Mouse (Mus musculus) forebrain, embryonic 15.5 days (tissue): ENCODE results near the gene Actl6b. TPM values are rescaled to one million over a fixed set of nuclear protein-coding genes. Genes with fewer than 3 reads are reported as not detected.

Experiments used
- ATAC-seq: fragments of 200-750 bp; cut with Nextera tagmentation; replicated peaks from 2 replicates; pipeline ENCODE4 v1.8.0; 2017; ENCODE audit warnings: mild to moderate bottlenecking, moderate TSS enrichment, moderate library complexity
- H3K27ac ChIP-seq: fragments of 300-500 bp; sonication (generic); replicated peaks from 2 replicates; pipeline ENCODE4 v1.5.1; 2015; ENCODE audit warnings: mild to moderate bottlenecking, inconsistent platforms
- H3K27me3 ChIP-seq: fragments of 300-500 bp; sonication (generic); 2 replicates; pipeline ENCODE4 v1.6.1; 2015; ENCODE audit warnings: inconsistent platforms
- H3K36me3 ChIP-seq: fragments of 300-500 bp; sonication (generic); 2 replicates; pipeline ENCODE4 v1.6.1; 2015; ENCODE audit warnings: mild to moderate bottlenecking, inconsistent platforms
- H3K4me1 ChIP-seq: fragments of 300-500 bp; sonication (generic); 2 replicates; pipeline ENCODE4 v1.6.1; 2015; ENCODE audit warnings: inconsistent platforms
- H3K4me2 ChIP-seq: fragments of 300-500 bp; sonication (generic); replicated peaks from 2 replicates; pipeline ENCODE4 v1.6.1; 2015; ENCODE audit warnings: mild to moderate bottlenecking, inconsistent platforms
- H3K4me3 ChIP-seq: fragments of 300-500 bp; sonication (generic); 2 replicates; pipeline ENCODE4 v1.5.1; 2015; ENCODE audit warnings: mild to moderate bottlenecking, inconsistent platforms
- H3K9ac ChIP-seq: fragments of 300-500 bp; sonication (generic); replicated peaks from 2 replicates; pipeline ENCODE4 v1.6.1; 2015; ENCODE audit warnings: mild to moderate bottlenecking, inconsistent platforms
- H3K9me3 ChIP-seq: fragments of 300-500 bp; sonication (generic); 2 replicates; pipeline ENCODE4 v1.6.1; 2016; ENCODE audit warnings: inconsistent platforms
- WGBS: fragments of 180-500 bp; shearing (Covaris S2); methylation state at CpG from one replicate; pipeline ENCODE4 v1.1.7; 2015; ENCODE audit warnings: mixed read lengths; 5-methylcytosine and 5-hydroxymethylcytosine counted together
- polyA plus RNA-seq: library from polyadenylated mRNA; unstranded; fragments of >200 nt; fragmentation: Nextera tagmentation; extraction: Ambion mirVana; gene quantifications from 2 replicates; pipeline ENCODE4 v1.2.1, GENCODE M21; 2015

Actl6b gene
- polyA plus RNA-seq, 1 experiment from 2014 or later = 259 TPM

DNA sequence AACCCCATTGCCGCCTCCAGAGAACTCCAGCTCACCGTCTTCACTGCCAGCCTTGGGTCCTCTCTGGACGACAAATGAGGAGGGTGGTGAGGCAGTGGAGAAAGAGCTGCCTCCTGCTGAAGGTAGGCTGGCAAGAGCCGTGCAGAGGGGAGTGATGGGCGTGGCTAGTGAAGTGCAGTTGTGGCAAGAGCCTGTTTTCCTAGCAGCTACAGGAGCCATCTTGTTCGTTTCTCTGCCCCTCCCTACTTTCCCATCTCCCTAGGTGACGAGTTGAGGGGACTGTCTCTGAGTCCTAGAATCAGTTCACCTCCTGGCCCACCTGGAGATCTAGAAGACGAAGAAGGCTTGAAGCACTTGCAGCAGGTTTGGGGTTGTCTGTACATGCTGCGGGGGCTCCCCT lies 31.5 kb upstream of the Actl6b start:
- Histone ChIP-seq H3K4me2 (no peak overlapping the region), H3K27ac (no peak overlapping the region), H3K4me3 (no peak overlapping the region), H3K9ac (no peak overlapping the region), H3K4me1 (peaks cover 9% of the 10 kb centered on the region), H3K36me3 (peaks cover 84% of the 10 kb centered on the region), H3K9me3 (no peaks in the 10 kb centered on the region), H3K27me3 (no peaks in the 10 kb centered on the region)
- 81% methylated on average over 9 of the region's 9 CpGs for WGBS
- no peak for ATAC-seq

DNA sequence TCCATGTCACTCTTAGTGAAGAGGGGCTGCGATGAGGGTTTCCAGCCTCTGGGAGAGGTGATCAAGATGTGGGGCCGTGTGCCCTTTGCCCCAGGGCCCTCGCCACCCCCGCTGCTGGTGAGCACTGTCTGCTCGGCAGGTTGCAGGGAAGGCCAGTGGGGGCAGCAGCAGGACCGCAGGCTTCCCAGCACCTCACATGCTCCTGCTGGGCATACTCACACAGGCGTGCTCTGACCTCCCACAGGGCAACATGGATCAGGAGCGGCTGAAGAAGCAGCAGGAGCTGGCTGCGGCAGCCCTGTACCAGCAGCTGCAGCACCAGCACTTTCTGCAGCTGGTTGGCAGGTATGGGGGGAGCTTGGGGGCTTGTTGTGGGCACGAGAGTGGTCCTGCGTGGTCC lies 30.6 kb upstream of the Actl6b start:
- H3K4me2 ChIP-seq = no peak overlapping the region
- H3K27ac ChIP-seq = no peak overlapping the region
- H3K4me3 ChIP-seq = no peak overlapping the region
- no peak for ATAC-seq
- H3K4me1 ChIP-seq = peaks cover 11% of the 10 kb centered on the region
- no peaks in the 10 kb centered on the region for H3K9me3 ChIP-seq
- H3K9ac ChIP-seq = no peak overlapping the region
- H3K27me3 ChIP-seq = no peaks in the 10 kb centered on the region
- H3K36me3 ChIP-seq = peaks cover 90% of the 10 kb centered on the region
- 72% methylated on average over 11 of the region's 11 CpGs for WGBS

GRCm38 (mm10) chr5:137523396-137524250 lies 29.7 kb upstream of the Actl6b start:
- ATAC-seq = no peak
- H3K4me1 ChIP-seq = peaks cover 11% of the 10 kb centered on the region
- WGBS = 76% methylated on average over 25 of the region's 25 CpGs

GRCm38 (mm10) chr5:137524251-137524515 lies 29.1 kb upstream of the Actl6b start:
- Histone ChIP-seq H3K27me3 (no peaks in the 10 kb centered on the region), H3K4me3 (no peak overlapping the region), H3K9ac (no peak overlapping the region), H3K9me3 (no peaks in the 10 kb centered on the region), H3K4me1 (peaks cover 14% of the 10 kb centered on the region), H3K27ac (peak overlapping the region; percentile 37), H3K4me2 (no peak overlapping the region), H3K36me3 (peaks cover 95% of the 10 kb centered on the region)
- ATAC-seq = no peak
- 85% methylated on average over 8 of the region's 8 CpGs for WGBS

More at GRCm38 (mm10) chr5:137523396-137524250, 29.7 kb upstream of the Actl6b start:
- peaks cover 95% of the 10 kb centered on the region for H3K36me3 ChIP-seq
- H3K27ac ChIP-seq = peak overlapping the region; percentile 37
- H3K4me2 ChIP-seq = no peak overlapping the region
- H3K4me3 ChIP-seq = no peak overlapping the region
- H3K9me3 ChIP-seq = no peaks in the 10 kb centered on the region
- H3K9ac ChIP-seq = no peak overlapping the region
- H3K27me3 ChIP-seq = no peaks in the 10 kb centered on the region

- H3K9ac ChIP-seq = no peak overlapping the region
- peak overlapping the region; percentile 37 for H3K27ac ChIP-seq
- H3K4me2 ChIP-seq = no peak overlapping the region
- 88% methylated on average over 13 of the region's 13 CpGs for WGBS
- no peaks in the 10 kb centered on the region for H3K27me3 ChIP-seq
- H3K4me3 ChIP-seq = no peak overlapping the region
- no peaks in the 10 kb centered on the region for H3K9me3 ChIP-seq
- peaks cover 19% of the 10 kb centered on the region for H3K4me1 ChIP-seq
- peaks cover 95% of the 10 kb centered on the region for H3K36me3 ChIP-seq
- no peak for ATAC-seq
Observed at GRCm38 (mm10) chr5:137524671-137525070, 28.6 kb upstream of the Actl6b start.

GRCm38 (mm10) chr5:137525511-137525910 lies 27.8 kb upstream of the Actl6b start:
- Histone ChIP-seq H3K9ac (no peak overlapping the region), H3K4me1 (peaks cover 27% of the 10 kb centered on the region), H3K4me2 (no peak overlapping the region), H3K4me3 (no peak overlapping the region), H3K27me3 (no peaks in the 10 kb centered on the region), H3K9me3 (no peaks in the 10 kb centered on the region), H3K27ac (peak overlapping the region; percentile 37), H3K36me3 (peaks cover 91% of the 10 kb centered on the region)
- WGBS = 74% methylated on average over 16 of the region's 16 CpGs
- ATAC-seq = no peak

DNA sequence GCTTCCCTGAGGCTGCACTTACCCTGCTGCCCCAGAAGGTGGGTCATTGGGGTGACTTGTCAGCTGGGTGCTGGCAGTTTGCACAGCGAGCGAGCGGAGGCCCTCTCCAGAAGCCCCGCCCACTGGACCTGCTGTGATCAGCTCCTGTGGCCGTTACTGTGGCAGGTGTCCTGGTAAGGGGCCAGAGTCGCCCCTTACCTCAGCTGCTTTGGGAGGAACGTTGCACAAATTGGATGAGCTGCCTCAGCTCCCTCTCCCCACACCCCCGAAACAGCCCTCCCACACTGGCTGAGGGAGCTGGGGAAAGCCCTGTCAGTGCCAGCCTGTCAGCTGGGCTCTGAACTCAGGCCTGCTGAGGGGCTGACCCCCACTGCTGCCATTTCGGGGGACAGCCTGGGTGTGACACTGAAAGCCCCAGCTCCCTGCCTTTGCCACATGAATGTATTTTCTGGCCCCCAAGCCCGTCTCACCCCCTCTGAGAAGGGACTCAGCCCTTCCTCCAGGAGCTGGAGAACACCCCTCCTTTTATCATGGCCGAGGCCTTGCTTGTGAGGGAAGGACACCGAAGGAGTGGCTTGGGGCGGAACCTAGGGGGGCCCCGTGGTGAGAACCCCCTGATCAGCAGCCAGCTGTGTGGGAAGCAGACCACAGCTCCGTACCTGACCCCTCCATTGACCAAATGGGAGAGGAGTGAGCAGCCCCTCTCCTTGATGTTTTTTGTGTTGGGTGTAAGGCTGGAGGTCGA lies 27.0 kb upstream of the Actl6b start:
- peaks cover 82% of the 10 kb centered on the region for H3K36me3 ChIP-seq
- H3K9ac ChIP-seq = peak overlapping the region; percentile 10; the same call in 1 of the 2 replicates
- no peak overlapping the region for H3K4me2 ChIP-seq
- peaks cover 30% of the 10 kb centered on the region for H3K4me1 ChIP-seq
- ATAC-seq = no peak
- H3K4me3 ChIP-seq = no peak overlapping the region
- H3K27ac ChIP-seq = peak overlapping the region; percentile 67
- H3K27me3 ChIP-seq = no peaks in the 10 kb centered on the region
- H3K9me3 ChIP-seq = no peaks in the 10 kb centered on the region
- 38% methylated on average over 16 of the region's 16 CpGs for WGBS

DNA sequence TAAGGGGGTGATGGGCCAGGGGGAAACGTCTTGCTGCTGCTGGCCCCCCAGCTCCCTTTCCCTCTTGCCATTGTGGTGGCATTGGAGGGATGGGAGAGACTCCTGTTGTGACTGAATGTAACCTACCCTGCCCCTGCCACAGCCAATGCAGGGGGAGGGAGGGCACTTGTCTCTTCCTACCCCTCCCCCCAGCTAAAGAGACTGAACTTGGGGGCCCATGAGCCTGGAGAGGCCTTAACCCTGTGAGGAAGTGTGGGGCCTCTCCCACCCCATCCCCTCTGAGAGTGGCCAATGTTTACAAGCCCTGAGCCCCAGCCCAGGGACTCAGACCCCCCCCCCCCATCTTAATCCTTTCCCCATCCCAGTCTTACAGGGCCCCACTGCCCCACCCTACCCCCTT lies 25.9 kb upstream of the Actl6b start:
- no peak for ATAC-seq
- WGBS = 39% methylated on average over 1 of the region's 1 CpGs
- no peak overlapping the region for H3K9ac ChIP-seq
- H3K27me3 ChIP-seq = no peaks in the 10 kb centered on the region
- H3K36me3 ChIP-seq = peaks cover 72% of the 10 kb centered on the region
- H3K4me3 ChIP-seq = no peak overlapping the region
- H3K4me2 ChIP-seq = no peak overlapping the region
- H3K9me3 ChIP-seq = no peaks in the 10 kb centered on the region
- peaks cover 30% of the 10 kb centered on the region for H3K4me1 ChIP-seq
- no peak overlapping the region; the same call in 1 of the 2 replicates for H3K27ac ChIP-seq

- no peak for ATAC-seq
- no peak overlapping the region for H3K4me2 ChIP-seq
- H3K36me3 ChIP-seq = peaks cover 62% of the 10 kb centered on the region
- no peaks in the 10 kb centered on the region for H3K27me3 ChIP-seq
- H3K9ac ChIP-seq = no peak overlapping the region
- H3K27ac ChIP-seq = no peak overlapping the region
- H3K4me3 ChIP-seq = no peak overlapping the region
- 82% methylated on average over 22 of the region's 22 CpGs for WGBS
- no peaks in the 10 kb centered on the region for H3K9me3 ChIP-seq
- peaks cover 30% of the 10 kb centered on the region for H3K4me1 ChIP-seq
Observed at GRCm38 (mm10) chr5:137528247-137528968, 24.9 kb upstream of the Actl6b start.

DNA sequence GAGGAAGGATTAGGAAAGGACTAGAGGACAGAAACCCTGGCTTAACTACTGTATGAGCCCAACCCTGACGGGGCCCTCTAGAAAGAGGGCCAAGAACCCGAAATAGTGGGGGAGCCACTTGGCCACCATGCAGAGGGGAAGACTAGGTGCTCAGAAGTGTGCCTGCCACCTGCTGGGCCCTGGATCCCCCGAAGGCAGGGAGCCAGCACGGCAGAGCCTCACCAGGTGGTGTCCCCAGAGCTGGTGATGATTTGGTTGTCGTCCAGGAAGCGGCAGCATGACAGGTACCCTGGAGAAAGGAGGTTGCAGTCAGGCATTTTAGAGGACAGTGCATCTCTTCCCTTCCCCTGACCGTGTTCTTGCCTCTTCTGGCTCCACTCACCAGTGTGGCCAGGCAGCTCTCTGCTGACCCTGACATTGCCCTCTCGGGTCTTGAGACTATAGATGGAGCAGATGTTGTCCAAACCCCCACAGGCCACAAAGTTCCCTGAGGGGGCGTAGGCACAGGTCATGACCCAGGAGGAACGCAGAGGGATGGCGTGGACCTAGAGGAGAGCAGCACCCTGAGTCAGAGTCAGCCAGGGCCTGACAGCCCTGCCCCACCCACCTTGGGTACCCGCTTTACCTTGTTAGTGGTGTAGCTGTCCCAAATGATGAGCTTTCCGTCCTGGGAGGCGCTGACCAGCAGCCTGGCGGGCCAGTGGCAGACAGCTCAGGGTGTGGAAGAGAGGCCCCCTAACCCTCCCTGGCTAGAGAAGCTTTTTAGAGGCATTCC lies 23.9 kb upstream of the Actl6b start:
- H3K27ac ChIP-seq = peak overlapping the region; percentile 98; the same call in 1 of the 2 replicates
- peak overlapping the region; percentile 87; the same call in 1 of the 2 replicates for H3K4me3 ChIP-seq
- peak overlapping the region; percentile 94; the same call in 1 of the 2 replicates for H3K9ac ChIP-seq
- no peaks in the 10 kb centered on the region for H3K9me3 ChIP-seq
- no peak for ATAC-seq
- peaks cover 34% of the 10 kb centered on the region for H3K4me1 ChIP-seq
- no peaks in the 10 kb centered on the region for H3K27me3 ChIP-seq
- H3K4me2 ChIP-seq = peak overlapping the region; percentile 89
- H3K36me3 ChIP-seq = peaks cover 52% of the 10 kb centered on the region
- 73% methylated on average over 15 of the region's 15 CpGs for WGBS

DNA sequence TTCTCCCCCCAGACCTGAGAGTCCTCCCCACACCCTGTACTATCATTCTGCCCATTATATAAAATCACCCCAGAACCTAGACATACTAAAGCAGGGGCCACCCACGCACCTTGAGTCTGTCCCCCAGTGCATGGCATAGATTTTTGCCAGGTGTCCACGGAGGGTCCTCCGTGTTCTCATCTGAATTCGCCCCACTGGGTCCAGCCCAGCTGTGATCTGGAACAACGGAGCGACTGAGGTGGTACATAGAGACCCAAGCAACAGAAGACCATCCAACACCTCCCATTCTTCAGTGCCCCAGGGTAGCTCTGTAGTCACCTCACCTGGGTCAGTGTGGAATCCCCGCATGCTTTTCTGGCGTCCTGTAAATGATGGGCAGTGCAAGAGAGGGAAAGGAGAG lies 23.2 kb upstream of the Actl6b start:
- H3K4me3 ChIP-seq = peak overlapping the region; percentile 87
- peaks cover 34% of the 10 kb centered on the region for H3K4me1 ChIP-seq
- H3K27me3 ChIP-seq = no peaks in the 10 kb centered on the region
- ATAC-seq = no peak
- H3K27ac ChIP-seq = peak overlapping the region; percentile 98
- H3K36me3 ChIP-seq = peaks cover 45% of the 10 kb centered on the region
- 61% methylated on average over 8 of the region's 8 CpGs for WGBS
- peak overlapping the region; percentile 89 for H3K4me2 ChIP-seq
- H3K9ac ChIP-seq = peak overlapping the region; percentile 94
- H3K9me3 ChIP-seq = no peaks in the 10 kb centered on the region
